Mouse (Mus musculus): Measurements from ENCODE around the gene Nav1.
A peak's percentile ranks its signal among the peaks of the same experiment; 100 is the strongest.

Nav1 gene

GRCm38 (mm10) chr1:135615715-135616641 lies 8.9 kb upstream of the Nav1 start:
- DNase-seq (ENCODE audit: low spot score) = peak; percentile 76

DNA sequence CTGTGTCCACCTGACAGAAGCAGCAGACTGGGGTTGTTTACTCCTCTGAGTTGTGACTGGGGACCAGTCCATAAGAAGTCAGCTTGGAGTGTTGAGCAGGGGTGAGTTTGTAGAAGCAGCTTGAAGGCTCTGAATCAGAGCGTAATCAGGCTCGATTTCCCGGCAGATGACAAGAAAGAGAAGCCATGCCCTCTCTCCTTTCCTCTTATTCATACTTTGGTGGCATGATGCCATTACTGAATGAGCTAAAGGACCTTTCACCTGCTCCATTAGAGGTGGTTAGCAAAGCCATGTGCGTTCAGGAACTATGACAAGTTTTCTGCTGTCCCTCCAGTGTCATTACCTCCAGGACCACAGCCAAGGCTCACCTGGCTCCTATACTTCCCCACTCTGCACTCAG lies 2.5 kb upstream of the Nav1 start:
- DNase-seq (ENCODE audit: low spot score) = no peak

- DNase-seq (ENCODE audit: low spot score) = no peak
These were observed 610 bp downstream of the Nav1 start for GRCm38 (mm10) chr1:135606355-135607015.

- no peak for DNase-seq (ENCODE audit: low spot score)
These were observed 1.6 kb downstream of the Nav1 start for GRCm38 (mm10) chr1:135605530-135605929.

DNA sequence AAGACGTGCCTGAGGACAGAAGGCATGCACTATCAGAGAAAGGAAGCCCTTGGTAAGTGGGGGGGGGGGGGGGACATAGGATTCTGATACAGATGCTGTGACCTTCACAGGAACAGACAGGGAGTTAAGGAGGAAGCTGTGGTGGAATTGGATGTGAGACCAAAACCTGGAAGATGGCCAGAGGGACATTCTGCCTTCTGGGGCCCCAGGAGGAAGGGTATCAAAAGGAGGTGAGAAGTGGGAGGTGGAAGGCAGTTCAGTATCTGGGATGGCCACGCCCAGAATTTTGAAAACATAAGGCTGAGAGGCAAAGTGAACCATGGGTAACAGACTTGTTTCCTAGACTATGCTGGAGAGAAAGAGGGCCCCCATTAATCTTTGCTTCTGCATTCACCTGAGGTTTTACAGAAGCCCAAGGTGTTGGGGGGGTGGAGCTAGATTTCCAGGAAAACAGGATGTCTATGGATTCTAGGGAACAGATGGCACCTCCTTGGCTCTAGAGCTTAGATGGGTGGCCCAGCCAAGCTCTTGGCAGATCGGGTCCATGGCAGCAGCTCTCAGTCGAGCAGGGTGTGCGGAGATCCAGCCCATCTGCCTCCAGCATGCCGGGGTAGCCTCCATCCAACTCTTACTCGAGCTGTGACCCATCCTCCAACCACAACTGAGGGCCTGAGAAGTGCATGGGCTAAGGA lies 2.6 kb downstream of the Nav1 start:
- DNase-seq (ENCODE audit: low spot score) = no peak

DNA sequence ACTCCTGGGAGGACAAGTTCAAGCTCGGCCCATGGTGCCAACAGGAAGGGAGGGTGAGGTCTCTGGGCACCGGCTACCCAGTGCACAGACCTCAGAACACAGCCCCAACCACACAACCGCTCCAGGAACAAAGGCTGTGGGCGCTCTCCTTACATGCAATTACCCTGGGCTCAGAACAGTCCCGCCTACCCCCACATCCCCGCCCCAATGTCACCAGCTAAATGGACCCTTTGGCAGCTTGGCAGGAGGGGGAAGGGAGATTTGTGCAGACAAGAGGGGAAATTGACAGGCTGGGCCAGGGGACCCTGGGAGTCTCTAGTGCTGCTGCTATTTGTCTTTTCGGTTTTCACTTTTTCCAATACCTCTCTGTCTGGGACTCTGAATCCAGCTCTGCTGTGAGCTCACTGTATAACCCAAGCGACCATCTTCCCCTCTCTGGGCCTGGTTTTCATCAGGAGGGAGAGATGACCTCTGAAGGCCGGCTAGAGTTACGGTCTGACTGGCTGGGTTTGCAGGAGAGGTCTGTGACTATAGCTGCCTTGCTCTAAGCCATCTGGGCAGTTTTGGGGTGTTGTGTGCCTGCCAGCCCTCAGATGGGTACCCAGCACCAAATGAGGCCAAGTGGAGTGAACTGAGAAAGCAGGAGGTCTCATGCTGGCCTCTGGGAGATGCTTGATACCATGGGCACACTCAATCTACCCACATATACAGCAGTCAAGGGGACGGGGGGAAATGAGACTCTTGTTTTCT lies 3.8 kb downstream of the Nav1 start:
- peak; percentile 62 for DNase-seq (ENCODE audit: low spot score)

GRCm38 (mm10) chr1:135600023-135601005 lies 6.8 kb downstream of the Nav1 start:
- DNase-seq (ENCODE audit: low spot score) = no peak

GRCm38 (mm10) chr1:135598251-135598879 lies 8.7 kb downstream of the Nav1 start:
- no peak for DNase-seq (ENCODE audit: low spot score)

- DNase-seq (ENCODE audit: low spot score) = no peak
These were observed 12.7 kb downstream of the Nav1 start for GRCm38 (mm10) chr1:135594279-135594903.

GRCm38 (mm10) chr1:135593560-135594278 lies 13.4 kb downstream of the Nav1 start:
- DNase-seq (ENCODE audit: low spot score) = peak; percentile 41

GRCm38 (mm10) chr1:135590776-135591175 lies 16.3 kb downstream of the Nav1 start:
- DNase-seq (ENCODE audit: low spot score) = no peak

- no peak for DNase-seq (ENCODE audit: low spot score)
These were observed 18.1 kb downstream of the Nav1 start for GRCm38 (mm10) chr1:135588973-135589372.

DNA sequence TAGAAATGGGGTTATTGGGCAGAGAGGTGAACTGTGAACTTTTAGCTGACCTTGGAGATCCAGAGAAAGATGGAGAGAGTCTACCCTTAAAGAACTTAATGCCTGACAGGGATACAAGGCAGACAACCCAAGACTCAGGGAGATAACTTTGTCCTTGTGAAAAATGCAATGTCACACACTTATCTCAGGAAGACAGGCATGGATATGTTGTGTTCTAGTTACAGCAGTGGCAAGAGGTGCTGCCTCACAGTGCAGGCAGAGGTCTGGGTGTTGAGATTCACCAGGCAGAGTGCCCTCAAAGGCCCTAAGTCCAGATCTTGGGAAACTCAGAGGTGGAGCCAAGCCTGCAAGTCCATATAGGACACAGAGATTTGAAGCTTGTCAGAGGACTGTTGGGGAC lies 20.2 kb downstream of the Nav1 start:
- DNase-seq (ENCODE audit: low spot score) = peak; percentile 46

DNA sequence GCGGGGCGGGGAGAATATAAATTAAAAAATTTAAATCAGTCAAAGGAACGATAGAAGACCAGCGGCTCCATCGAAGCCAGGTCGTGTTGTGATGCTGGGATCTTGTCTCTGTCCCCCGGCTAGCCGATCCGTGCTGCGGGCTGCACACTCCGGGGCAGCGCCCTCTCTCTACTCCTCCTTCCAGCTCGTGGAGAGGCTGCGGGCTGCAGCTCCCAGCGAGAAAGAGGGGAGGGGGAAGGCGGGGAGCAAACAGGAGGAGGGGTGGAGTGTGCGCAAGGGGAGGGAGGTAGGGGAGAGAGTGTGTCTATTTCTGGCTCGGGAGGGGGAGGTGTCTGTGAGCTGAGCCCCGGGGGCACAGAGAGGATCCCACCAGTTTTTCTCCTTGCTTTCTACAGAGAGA lies 21.5 kb downstream of the Nav1 start:
- DNase-seq (ENCODE audit: low spot score) = peak; percentile 61

DNA sequence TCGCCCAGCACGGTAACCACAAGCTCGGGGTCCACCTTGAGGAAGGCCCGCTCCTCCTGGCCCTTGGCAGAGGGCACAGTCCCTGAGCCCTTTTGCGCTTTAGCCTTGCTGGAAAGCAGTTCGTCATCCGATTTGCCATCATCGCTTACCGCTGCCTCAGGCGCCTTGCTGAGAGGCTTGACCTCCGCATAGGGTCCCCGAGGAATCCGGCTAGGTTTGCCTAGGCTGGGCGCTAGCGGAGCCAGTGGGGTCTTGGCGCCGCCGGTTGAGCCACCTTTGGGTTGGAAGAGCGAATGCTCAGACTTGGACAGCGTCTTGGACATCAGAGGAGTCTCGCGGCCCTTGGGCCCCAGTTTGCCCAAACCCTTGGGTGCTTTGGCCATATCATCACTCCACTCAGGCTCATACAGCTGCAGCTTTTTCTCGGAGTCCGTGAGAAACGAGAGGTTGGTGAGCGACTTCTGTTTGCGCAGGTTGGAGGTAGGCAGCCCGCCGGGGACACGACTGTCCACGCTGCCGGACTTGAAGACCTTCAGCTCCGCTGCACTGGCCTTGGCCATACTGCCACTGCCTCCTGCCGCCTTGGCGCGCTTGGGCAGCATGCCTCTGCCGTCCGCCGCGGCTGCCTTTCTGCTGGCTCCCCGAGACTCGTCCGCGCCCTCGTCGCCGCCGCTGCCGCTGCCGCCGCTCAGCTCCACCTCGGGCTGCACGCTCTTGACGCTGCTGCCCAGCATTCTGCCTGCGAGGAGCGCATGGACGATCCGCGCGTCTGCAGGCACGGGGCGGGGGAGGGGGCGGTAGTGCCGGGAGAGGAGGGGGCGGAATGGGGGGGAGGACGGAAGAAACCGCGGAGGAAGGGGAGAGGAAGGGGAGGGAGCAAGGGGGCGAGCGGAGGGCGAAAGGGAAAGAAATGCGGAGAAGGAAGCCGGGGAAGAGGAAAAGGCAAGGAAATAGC lies 22.2 kb downstream of the Nav1 start:
- DNase-seq (ENCODE audit: low spot score) = peak; percentile 69

- DNase-seq (ENCODE audit: low spot score) = no peak
These were observed 23.2 kb downstream of the Nav1 start for GRCm38 (mm10) chr1:135583678-135584515.

DNA sequence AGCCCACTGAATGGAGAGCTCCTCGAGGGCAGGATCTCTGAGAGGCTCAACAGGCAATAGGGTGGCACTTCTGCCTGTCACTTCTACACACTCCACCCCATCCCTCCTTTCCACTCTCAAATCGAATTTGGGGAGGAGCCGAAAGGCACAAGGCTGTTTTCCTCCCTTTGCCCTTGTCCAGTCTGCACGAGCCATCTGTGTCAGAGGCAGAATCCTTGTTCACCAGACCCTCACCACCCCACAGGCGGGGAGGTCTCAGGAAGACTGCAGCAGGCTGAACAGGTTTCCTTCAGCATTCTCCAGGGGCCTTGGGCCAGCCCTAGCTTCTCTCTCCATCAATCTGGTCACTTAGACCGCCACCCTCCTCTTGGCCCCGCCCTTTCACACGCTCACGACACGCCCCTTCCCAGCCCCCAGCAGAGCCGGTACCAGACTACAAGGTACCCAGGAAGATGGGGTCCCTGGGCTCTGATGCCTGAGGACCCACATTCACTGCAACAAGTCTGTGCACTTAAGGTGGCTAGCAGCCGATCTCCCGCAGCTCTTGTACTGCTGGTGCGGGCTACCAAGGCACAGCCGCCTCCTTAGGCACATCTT lies 23.9 kb downstream of the Nav1 start:
- peak; percentile 74 for DNase-seq (ENCODE audit: low spot score)
